Mouse (Mus musculus): Measurements from ENCODE around the gene Grk2. TPM values are rescaled to one million over a fixed set of nuclear protein-coding genes. Genes with fewer than 3 reads are reported as not detected.

The Grk2 gene
- total RNA-seq, 2 experiments from 2014 or later: 149 to 336 TPM

DNA sequence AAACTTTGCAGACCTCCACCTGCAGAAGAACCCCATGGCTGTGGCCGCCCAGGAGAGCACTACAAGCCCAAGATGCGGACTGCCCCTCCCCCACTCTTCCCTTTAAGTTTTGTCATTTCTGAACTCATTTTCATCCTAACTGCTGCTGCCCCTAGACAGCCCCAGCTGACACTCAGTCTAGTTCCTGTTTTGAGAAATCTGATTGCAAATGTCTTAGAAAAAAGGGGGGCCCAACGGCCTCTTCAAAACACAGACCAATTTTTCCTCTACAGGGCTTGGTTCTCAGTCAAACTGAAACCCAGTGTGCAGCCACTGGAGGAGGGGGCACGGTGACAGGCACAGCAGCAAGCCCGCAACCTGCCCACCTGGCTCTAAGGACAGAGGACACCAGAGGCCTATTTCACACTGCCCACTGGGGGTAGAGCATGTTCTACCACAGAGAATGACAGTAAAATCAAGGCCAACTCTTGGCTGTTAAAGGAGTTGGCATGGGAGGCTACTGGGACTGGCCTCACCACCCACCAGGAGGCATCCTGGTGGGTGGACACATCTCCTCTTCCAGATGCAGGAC is 1.7 kb downstream of the Grk2 start:
- no peak for ATAC-seq (replicated peaks; ENCODE audit: poor library complexity)

DNA sequence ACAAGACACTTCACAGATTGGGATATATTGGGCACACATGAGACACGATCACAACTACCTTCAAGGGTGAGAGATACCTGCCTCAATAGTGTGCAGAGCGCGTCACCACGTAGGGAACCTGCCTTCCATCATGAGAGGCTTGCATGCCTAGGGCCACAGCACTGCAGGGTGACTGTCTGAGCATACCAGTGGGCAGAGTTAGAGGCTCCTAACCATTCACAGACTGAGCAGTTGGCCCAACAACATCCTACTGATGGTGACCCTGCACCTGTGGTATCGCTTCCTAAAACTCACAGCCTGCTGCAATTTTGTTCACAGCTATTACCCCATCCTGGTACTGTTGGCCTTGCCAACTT is 2.4 kb downstream of the Grk2 start:
- ATAC-seq (replicated peaks; ENCODE audit: poor library complexity): no peak

DNA sequence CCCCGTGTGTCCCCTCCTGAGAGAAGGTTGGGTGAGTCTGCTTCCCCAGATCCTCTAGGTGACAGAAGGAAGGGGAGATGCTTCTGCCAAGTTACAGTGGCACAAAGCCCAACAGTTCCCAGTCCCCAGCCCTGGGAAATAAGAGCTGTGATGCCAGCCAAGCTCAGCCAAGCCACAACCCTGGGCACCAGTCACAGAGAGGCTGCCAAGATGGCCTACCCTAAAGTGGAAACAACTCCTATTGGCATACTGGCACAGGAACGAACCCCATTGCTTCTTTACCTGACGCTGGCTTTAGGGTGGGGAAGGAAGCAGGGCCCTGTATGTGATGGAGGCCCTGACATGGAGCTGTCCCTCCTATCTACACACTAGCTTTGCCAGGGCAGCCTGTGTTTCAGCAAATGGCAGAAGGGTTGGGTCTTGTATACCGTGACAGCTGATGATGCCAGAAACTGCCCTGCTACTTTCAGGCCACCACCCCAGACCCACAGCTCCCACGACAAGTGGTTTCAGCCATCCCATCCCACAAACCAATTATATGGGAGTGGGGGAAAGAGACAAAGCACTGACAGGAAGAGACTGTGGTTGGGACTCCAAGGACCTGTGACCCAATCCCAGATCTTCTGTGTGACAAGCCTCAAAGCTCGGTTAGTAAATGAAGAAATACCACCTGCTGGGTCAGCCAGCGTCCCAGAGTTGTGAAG is 2.9 kb downstream of the Grk2 start:
- no peak for ATAC-seq (replicated peaks; ENCODE audit: poor library complexity)

DNA sequence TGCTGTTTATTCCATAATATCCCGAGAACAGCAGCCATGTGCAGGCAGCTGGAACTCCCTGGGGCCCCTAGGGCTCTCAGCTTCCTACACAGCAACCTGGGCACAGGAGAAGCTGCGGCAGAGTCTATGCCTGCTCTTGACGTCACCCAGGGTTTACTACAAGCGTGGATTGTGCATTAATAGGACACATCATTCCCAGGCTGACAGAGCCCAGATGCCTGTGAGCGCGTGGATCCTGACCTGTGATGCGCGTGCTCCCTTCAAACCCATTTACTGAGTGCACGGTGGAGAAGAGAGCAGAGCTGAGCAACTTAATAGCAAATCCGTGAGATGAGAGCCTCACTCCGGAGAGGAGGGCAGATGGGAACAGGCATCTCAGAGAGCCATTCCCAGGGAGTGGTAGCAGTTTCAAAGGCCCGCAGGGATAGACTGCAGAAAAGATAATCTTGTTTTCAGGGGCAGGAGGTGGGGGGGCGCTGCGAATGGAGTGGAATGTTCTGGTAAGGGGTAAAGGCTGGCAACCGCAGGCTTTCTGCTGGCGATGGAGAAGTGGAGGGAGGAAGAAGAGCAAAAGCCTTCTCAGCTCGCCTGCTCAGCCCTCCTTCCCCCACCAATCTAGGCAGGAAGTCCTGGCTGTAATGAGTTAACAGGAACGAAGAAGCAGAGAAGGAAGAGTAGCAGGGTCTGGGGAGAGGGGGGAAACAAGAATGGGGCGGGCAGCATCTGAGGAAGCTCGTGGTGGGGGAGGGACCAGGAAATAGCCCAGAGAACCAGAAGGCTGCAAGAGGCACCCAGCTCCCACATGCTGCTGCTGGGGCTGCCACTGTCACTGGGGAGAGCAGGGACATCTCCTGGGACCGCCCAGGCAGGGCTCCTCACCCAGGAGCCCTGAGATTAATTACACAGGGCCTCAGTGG is 4.0 kb downstream of the Grk2 start:
- peak; percentile 44 for ATAC-seq (replicated peaks; ENCODE audit: poor library complexity)

DNA sequence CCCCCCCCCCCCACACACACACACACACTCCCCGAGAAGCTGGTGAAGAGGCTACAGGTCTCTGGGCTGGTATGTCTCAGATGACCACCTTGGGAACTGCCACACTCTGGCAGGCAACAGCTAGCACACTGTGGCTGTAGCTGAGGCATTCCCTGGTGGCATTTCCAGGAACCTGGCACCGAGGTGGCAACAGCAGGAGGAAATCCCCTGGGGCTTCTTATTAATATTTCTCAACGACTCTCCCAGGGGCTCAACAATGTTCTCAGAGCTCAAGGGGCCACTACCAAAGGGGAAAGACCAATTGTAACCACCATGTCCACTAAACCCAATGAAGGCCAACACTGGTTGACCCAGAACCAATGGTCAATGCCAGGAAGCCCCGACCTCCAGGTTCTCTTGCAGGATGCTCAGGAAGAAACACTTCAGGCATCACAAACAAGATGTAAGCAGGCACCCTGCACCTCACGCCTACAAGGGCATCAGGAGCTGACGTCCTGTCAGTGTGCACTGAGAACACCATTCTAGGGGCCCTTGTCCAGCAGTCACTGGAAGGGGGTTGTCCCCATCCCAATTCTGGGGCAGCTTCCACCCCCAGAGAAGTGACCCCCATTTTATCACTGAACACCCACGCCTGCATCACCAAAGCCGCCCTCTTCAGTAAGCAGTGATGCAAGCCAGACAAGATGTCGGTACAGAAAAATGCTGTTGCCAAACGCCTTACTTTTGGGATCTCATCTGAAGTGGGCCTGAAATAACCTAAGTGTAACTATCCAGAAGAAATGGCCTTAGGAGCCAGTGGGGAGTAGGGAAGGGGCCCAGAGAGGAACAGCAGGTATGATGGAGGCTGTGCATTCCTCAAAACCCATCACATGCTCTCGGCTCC is 4.9 kb downstream of the Grk2 start:
- ATAC-seq (replicated peaks; ENCODE audit: poor library complexity): no peak

DNA sequence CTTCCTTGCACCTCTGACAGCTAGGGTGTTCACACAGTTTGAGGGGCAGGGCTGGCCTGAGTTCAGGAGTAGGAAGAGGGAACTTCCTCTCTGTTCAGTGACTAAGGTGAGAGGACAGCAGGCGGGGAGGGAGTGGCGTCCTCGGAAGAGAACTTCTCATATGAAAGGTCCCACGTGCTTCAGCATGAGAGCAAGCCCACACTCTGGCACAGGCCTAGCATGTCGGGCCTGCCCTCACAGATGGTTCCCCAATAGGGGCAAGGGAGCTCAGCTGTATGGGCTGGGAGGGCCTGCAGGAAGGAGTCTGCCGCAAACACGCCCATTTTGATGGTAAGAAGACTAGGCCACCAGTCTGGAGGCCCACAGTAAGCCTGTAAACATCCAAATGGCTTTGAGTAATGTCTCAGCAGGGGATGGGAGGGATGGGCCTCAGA is 5.7 kb downstream of the Grk2 start:
- peak; percentile 71 for ATAC-seq (replicated peaks; ENCODE audit: poor library complexity)

DNA sequence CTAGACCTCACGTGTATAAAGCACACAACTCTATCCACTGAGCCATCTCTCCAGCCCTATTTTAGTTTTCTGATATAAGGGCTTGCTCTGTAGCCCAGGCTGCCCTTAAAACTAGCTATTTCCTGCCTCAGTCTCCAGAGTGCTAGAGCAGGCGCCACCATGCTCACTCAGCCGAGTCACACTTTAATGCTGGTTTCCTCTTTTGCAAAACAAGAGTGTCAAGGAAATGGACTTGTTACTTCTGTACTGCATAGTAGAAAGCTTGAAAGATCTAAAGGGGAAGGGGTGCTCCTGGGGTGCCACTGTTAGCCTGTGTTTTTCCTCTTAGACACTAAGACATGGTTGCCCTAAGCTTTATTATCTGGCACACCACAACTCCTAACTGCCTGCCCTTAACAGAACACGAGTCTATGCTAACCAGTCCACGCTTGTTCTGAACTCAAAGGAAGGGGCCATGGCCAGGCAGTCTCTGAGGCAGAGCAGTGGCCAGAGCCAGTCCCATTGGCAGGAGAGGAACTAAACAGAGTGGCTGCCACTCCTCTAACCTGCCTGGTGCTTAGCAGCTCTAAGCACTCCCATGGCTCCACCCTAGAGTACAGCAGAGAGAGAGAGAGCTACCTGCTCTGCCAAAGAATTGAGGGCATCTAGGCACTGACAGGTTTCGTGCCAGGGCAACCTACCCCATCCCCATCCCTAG is 6.3 kb downstream of the Grk2 start:
- ATAC-seq (replicated peaks; ENCODE audit: poor library complexity): peak; percentile 2; the same call in 1 of the 2 replicates

DNA sequence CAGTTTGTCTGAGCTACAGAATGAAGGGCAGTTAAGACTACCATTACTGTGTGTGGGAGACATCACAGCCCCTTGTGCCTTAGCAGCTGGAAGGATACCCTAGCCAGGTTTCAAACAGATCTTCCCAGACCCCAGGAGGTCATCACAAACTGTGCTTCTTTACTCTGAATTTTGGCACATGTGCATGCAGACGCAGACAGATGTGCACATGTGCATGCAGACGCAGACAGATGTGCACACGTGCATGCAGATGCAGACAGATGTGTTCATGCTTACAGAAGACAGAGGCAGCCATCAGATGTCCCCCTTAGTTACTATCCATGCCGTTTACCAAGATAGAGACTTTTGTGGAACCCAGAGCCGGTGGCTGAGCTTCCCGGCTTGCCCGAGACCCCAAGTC is 6.9 kb downstream of the Grk2 start:
- ATAC-seq (replicated peaks; ENCODE audit: poor library complexity): no peak

DNA sequence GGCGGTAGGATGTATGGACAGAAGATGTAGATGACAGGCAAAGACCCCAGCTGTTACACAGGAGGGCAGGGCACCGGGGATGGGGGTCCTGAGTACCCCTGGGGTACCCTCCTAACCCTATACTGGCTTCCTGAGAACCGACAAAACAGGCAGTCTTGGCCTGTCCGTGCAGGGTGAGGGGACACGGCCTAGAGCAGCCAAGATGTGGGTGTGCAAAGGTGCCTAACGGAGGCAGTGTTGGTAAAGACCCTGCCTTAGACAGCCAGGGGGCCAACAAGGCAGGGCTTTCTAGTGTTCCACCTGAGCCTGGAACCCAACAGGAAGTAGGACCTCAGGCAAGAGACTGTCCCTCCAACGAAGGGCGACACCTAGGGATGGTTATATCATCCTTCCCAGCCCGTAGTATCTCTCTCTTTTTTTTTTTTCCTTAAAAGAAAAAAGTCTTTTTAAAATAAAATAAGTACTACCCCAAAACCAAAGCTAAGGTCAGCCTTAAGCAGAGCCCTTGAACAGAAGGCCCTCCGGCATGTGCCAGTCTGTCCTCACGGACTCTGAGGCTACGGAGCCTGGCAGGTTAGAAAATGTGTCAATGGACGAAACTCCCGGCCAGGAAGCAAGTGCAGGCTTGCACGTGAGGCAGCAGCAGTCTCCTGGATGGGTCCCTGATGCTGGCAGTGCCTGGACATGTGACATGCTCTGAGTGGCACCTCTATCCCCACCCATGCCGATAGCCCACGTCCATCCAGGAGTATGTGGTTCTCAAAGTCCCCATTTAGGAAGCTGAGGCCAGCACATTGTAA is 7.5 kb downstream of the Grk2 start:
- ATAC-seq (replicated peaks; ENCODE audit: poor library complexity): no peak

DNA sequence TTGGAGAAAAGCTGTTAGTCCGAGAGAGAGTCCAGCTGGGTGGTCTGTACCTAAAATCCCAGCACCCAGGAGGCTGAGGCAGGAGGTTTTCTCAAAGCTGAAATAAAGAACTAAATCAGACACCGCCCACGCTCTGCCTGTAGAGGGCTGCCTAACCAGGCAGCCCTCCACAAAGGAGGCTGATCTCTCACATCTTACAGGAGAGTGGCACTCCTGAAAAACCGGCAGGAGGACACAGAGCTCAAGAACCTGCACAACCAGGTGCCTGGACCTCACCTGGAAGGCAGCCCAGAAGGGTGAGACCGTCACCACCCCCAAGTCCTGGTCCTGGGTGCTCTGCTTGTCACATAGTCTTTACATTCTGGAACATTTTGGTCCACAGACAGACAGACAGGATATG is 8.2 kb downstream of the Grk2 start:
- ATAC-seq (replicated peaks; ENCODE audit: poor library complexity): no peak

DNA sequence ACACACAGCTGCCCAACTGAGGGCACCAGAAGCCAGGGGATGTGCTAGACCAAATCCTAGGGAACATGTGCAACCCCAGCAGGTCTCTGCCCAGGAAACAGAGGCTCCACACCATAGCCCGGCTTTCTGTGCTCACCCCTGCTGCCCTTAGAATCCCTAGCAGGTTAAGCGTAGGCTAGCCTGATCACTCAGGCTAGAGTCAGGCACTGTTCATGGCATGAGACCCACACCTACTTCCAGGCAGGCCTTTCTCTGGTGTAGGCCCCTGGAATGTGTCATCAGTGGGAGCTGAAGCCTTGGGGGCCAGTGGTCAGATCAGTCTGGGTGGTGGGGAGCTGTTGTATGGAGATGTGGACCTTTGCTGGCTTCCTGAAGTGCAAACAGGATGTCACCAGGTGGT is 9.4 kb downstream of the Grk2 start:
- no peak for ATAC-seq (replicated peaks; ENCODE audit: poor library complexity)

DNA sequence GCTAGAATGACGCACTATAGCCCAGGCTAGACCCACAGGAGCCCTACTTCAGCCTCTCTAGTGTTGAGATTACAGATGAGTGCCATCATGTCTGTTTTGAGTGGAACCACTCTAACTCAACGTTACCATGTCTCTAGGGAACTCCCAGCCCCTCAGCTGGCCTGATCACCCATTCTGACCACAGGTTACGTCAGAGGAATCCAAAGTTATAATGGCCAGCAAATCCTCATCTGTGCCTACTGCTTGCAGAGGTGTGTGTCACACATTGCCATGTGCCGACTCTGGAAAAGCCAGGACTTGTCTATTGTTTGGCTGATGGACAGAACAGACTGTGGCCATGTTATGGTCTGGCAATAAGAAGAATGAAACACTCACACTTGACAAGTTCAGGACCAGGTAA is 10.6 kb downstream of the Grk2 start:
- no peak for ATAC-seq (replicated peaks; ENCODE audit: poor library complexity)

DNA sequence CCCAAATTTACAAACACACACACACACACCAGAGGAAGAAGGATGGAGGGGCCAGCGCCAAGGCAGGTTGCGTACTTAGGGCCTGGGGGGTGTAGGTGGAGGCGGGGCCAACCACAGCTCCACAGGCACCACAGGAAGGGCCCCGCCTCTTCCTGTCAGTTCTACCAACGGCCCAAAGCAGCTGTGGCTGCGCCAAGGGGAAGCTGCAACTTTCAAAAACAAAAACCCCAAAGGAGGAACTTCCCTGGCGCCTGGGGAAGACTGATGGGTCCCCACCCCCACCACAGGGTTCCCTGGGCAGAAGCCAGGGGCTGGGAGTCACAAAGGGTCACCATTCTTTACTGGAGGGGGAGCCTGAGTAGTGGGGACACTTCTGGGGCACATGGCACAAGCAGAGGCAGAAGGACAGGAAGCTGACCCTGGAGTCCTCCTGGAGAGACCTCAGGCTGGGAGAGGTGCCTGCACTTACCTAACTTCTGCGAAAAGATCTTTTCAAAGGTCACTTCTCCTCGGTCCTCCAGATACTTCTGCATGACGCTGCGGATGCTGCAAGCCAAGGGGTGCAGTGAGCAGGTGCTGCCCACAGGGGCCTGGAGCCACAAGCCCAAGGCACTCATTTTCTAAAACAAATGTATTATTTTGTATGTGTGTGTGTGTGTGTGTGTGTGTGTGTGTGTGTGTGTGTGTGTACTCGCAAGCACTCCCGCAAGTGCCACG is 11.5 kb downstream of the Grk2 start:
- peak; percentile 92 for ATAC-seq (replicated peaks; ENCODE audit: poor library complexity)

DNA sequence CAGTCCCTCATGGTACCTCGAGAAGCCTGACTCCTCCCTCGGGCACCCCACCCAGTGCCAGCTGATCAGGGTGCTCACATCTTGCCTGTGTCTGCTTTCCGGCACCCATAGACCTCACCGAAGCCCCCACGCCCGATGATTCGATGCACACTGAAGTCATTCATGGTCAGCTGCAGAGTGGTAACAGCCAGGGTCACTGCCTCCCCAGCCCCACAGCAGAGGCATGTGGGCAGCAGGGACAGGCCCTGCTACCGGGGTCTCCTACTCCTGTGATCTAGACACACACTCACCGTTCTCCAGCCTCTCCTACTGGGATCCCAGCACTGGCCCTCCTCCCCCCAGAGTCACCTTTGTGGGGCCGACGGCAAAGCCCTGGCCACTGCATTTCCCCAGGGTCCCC is 14.9 kb downstream of the Grk2 start:
- ATAC-seq (replicated peaks; ENCODE audit: poor library complexity): no peak

DNA sequence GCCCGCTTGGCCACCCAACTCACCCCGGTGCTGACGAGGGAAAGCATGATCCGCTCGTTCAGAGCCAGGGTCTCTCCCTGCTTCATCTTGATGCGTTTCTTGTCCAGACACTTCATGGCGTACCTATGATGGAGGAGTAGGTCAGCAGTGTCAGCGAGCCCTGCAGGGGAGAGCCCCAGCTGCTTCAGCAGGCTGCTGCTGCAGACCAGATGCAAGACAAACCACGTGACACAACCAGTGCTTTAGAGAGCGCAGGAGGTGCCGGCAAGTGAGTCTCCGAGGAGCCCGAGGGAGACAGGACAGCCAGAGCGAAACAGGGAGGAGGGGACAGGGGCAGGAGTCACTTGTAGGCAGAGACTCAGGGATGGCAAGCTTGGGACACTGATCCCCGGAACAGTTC is 15.3 kb downstream of the Grk2 start:
- ATAC-seq (replicated peaks; ENCODE audit: poor library complexity): no peak

DNA sequence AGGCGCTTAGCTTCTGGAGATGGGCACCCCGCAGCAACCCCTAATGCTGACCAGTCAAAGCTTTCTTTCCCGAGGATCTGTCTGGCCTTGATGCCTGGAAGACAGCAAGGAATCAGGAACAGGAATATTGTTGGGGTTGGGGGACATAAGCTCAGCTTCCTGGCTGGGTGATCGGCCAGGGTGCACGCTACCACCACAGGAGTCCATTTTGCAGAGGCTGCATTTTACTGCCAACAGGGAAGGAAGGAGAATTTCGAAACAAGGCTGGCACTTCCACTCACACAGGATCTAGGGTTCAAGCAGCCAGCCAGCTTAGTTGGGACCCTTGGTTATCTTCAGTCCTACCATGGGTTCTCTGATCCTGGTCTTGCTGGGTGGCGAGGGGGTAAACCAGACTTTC is 22.4 kb downstream of the Grk2 start:
- no peak for ATAC-seq (replicated peaks; ENCODE audit: poor library complexity)

DNA sequence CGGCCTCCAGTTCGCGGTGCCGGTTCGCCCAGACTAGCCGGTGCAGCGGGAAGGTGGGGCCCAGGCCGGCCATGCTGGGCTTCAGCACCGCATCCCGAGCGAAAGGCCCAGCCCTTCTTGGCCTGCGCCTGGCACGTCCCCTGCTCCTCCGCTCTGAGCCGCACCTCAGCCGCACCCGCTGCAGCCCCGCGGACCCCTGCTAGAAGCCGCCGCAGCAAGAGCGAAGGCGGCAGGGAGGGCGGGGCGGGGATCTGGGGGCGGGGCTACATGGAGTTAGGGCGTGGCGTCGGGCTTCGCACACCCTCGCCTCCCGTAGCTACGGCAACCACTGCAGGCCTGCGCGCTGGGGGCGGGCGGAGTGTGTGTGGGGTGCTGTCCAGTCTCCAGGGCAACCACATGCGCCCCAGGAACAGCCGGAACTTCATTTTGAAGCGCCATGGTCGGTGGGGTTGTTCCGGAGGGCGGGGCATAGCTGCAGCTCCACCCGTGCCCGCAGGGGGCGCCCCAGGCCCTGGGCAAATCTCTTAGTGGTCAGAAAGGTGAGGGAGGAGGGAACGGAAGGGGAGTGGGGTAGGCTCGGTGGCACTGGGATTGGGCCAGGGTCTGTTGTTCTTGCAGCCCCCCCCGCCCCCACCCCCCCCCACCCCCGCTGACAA is 23.0 kb downstream of the Grk2 start, which contains the start of gene Ankrd13d:
Gene Ankrd13d, minus strand, starts transcription at position 240 of the 656 bp plus-strand sequence.
- peak; percentile 97 for ATAC-seq (replicated peaks; ENCODE audit: poor library complexity)

DNA sequence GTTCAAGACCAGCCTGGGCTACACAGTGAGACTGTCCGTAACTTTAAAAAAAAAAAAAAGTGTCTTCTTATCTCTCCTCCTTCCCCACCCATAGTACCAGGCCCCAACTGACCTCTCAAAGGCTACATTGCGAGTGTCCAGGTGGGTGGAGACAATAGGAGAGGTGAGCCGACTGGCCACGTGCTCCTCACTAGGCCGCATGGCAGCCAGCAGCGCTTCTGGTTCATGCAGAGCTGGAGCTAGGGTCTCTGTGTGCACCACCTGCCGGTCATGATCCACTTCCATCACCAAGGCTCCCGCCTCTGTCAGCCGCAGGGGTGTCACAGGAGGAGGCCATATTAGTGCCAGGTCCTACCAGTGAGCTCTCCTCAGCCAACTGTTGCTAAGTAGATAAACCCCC is 25.6 kb downstream of the Grk2 start:
- ATAC-seq (replicated peaks; ENCODE audit: poor library complexity): no peak

Measured in megakaryocyte progenitor cell, adult 5-6 weeks (primary cell).